Mouse (Mus musculus): ENCODE results near the gene Ppp3r1.

Ppp3r1 gene

DNA sequence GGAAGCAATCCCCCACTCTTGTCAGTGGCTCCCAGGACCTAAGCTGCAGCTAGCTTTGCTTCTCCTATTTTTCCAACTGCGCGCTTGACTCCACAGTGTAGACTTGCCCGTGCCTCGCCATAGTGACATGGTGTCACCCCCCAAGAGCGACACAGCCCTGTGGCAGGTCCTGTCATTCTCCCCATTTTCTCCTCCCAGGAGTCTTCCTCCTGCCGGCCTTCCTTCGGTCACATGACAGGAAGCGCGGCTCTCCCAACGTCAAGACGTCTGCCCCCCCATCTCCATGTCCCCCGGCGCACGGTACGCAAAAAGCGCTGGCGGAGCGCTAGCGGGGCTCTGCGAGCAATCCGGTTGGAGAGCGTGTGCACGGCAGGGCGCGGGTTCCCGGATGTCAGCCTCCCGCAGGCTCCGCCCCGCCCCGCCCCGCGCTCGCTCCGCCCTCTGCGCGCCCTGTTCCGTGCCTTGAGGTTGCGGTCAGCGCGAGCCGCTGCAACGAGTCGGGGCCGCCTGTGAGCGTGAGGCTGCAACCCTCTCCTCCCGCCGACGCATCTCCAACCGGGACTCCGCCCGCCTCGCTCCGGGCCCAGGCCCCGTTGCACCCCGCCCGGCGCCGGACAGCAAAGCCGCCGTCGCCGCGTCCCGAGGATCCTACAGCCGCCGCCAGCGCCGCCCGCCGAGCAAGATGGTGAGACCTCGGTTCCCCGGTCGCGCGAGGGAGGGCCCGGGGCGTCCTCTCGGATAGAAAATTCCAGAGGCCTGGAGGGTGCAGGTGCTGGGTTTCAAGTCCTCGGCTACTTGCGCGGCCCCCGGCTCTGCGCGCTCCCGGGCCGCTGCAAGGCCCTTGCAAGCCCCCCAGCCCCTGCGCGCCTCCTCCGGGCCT lies at the start of gene Ppp3r1:
Ppp3r1 (plus strand) TSS at position 406 of the 880 bp plus-strand sequence.
- in situ Hi-C loops (cut with MboI, MseI): loop anchor here (25.0 kb wide), 2 partner anchors 197 to 647 kb away; partner anchors contain the start of genes Fbxo48 and Sec61g

DNA sequence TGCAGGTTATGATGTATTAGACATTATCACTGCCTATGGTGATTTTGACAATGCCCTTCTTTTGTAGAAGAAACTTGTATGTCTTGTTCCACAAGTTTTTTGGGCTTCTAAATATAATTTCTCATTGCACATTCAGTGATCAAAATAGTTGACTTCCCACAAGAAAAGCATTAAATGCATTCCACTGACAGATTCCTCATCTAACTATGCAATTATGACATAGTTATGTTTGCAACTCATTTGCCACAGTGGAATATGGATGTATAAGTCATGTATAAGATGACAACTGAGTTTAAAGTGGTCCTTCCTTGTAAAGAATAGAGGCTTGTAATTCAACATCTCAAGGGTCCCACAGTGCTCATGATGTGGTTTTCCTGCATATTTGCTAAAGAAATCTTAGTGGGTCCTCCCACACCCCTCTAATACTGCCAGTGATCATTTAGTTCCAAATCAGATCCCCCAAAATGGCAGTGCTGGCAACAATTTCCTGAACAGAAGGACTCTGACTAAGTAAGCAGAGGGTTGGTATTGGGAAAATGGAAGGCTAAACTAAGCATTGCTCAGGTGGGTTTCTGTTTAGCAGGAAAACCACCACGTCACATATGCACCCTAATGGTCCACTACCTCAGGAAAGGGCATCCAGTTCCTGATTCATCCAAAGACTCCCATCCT lies 46.5 kb upstream of the Ppp3r1 start:
- in situ Hi-C loops (cut with MboI, MseI): no loop called here

DNA sequence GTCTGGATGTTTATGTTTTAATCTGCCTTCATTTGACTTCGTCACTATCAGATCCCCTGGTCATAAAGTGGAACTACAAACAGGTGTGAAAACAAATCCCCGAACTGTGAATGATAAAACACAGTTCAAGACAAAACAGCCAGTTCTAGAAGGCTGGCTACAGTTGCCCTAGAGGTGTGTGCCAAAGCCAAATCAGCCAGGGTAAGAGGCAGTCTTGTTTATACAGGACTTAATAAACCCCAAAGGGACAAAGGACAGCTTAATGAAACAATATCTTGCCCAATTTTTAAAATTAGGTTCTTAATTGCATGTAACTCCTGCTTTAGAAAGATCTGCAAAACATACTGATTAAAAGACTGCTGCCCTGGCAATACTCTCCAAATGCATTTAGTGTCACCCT lies 32.6 kb upstream of the Ppp3r1 start:
- in situ Hi-C loops (cut with MboI, MseI): no loop called here

DNA sequence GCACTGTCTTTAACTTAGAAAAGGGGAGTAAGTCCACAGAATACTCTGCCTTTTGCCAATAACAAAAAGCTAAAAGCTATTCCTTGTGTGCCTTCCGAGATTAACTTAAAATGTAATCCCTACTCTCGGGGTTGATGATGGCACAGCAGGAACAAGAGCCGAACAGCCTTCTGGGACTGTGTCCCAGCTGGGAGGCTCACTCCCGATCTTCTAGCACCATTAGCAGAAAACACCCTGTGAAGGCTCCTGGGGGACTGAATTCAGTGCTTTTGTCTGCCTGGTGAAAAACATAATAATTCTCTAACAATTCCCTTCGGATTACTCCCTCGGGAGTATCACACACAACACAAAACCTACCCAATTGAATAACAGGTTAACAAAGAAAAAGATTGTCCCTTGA lies 23.4 kb upstream of the Ppp3r1 start:
- in situ Hi-C loops (cut with MboI, MseI): no loop called here

DNA sequence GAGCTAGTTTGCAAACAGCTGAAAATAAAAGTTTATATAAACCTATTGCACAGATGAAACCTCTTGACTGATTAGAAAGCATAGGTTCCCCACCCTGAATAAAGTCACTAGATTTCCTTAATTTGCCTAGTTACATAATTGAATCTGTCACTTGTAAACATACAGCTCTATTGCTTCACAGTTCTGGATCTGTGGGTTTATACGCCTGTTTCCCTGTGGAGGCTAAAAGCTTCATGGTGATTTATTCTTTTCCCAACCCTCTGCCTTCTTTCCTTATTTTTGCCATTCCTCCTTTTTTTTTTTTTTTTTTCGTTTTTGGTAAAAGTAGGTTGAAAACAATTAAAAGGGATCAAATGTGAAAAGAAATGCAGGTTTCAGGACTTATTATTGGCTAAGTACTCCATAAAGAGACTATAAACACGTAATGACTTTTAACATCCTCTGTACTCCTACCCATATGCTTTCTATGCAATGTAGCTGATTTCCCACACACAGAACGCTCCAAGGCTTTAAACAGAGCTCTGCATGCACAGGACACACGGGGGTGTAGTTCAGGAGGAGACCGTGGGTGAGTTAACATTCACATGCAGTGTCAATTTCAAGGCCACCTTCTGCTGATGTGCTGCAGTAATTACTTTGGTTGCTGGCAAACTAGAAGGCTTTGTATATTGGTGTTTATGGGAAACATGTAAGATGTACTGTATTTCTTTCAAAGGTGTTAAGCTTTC lies 20.6 kb upstream of the Ppp3r1 start:
- in situ Hi-C loops (cut with MboI, MseI): no loop called here

DNA sequence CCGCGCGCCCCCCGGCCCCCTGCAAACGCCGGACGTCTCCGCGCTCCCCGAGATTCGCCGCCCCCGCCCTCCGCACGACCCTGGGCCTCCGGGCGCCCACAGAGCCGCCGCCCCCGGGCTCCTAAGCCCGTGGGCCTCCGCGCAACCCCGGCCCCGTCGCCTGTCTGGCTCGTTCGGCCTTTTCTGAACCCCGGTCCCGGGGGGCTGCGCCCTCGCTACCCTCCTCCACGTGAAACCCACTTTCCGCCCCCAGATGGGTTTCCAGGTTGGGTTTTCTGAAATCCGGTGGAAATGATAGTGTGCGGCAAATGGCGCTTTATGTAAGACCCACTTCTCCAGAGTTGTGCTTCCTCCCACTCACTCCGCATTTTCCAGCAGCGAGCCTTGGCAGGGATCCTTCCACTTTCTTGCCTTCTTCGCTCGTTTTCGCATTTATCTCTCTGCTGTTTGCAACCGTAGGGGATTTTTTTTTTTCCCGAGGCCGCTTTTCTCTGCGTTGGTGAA lies 727 bp downstream of the Ppp3r1 start:
- in situ Hi-C loops (cut with MboI, MseI): loop anchor here (5.0 to 25.0 kb wide), 3 partner anchors 48 to 647 kb away; partner anchors contain the start of genes Fbxo48 and Sec61g

DNA sequence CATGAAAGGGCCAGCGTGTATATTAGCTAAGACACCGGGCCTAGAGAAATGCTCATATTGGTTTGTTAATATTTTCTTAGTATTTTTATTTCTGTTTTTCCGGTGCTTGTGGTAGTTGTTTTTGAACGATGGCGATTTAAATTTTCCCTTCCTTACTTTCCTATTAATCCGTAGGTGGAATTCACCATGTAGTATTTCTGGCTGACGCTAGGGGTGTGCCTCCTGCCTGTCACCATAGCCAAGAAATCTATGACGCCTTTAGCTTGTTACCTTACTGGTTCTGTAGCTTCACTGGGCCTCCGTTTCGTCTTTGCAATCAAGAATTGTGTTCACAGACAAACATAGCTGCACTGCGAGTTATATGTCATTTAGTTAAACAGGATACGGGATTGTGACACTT lies 1.2 kb downstream of the Ppp3r1 start:
- in situ Hi-C loops (cut with MboI, MseI): loop anchor here (5.0 to 25.0 kb wide), 3 partner anchors 47 to 648 kb away; partner anchors contain the start of genes Fbxo48 and Sec61g

DNA sequence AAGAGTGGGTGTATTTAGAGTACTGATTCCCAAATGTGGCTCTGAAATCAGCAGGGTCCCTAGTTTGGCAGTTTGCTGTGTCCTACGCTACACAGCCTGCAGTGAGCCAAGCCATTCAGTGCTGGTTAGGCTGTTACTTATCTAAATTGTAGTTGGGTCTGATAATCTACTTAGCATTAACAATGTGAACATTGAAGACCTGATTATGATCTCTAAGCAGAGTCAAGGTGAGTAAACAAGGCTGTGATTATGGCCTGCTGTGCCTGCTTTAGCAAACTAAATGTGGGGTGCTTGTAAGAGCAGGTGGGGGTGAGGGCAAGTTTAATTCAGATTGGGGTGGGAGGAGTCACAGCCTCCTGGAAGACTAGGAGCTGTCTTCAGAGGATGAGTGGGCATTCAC lies 4.9 kb downstream of the Ppp3r1 start:
- in situ Hi-C loops (cut with MboI, MseI): loop anchor here (5.0 to 25.0 kb wide), 3 partner anchors 43 to 652 kb away; partner anchors contain the start of genes Fbxo48 and Sec61g

DNA sequence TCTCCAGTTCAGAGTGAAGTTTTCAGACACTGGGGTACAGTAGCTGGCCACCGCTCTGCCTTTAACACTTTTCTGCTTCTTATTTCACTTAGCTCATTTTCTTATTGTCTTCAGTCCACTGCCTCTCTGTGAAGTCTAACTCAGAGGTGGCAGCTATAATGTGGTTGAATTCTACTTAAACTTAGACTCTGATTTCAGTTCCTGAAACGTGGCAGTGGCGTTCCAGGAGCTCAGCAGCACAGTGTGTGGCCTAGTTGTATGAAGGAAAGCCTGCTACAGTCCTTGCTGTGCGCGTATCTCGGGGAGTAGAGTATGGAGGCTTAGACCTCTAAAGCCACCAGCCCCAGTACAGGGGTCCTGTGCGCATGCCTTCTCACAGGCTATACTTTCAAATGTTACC lies 7.6 kb downstream of the Ppp3r1 start:
- in situ Hi-C loops (cut with MboI, MseI): loop anchor here (25.0 kb wide), 2 partner anchors 204 to 654 kb away; partner anchors contain the start of genes Fbxo48 and Sec61g

DNA sequence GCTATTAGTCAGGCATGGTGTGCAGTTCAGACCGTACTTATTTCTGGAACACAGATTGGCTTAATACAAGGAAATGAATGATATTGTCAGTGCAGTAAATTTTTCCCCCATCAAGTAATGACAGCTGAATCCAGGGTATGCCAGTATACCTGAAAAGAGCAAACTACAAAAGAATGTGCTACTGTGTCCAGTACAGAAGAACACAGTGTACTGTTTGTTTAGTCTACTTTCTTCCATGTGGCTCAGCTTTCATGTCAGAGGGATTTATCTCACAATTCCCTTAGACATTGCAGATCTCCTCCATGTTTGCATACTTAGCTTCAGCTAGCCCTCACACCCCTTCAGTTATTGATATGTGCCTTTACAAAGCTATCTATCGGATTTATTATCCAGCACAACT lies 10.2 kb downstream of the Ppp3r1 start:
- in situ Hi-C loops (cut with MboI, MseI): loop anchor here (25.0 kb wide), 2 partner anchors 207 to 657 kb away; partner anchors contain the start of genes Fbxo48 and Sec61g

DNA sequence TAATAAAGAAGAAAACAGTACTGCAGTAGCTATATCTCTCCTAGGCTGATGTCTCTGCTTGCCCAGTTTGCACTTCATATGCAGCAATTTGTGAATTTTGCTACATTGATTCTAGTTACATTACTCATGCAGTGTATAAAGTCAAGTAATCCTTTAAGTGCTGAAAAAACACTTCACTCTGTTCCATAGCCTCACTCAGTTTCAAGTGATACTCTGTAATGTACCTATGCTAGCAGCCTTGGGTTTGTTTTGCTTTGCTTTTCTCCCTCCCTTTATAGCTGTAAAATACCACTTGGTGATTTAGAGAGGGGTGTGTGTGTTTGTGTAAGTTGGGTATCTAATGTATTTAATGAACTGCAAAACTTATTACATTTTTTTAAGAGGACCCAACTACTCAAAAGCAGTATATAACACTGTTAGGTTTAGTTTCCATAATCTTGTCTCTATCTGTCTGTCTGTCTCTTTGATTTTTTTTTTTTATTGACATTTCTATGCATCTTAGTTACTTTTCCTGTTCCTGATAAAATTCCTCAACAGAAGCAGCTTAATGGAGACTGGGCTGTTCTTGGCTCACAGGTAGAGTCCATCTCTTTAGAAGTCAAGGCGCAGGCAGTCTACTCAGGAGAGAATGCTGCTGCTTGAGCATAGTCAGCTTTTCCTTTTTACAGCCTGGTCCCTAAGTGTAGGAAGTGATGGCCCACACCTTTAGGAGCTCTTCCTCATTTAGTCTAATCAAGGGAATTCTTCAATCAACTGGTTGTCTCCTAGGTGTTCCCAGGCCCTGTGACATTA lies 12.1 kb downstream of the Ppp3r1 start:
- in situ Hi-C loops (cut with MboI, MseI): loop anchor here (25.0 kb wide), 2 partner anchors 209 to 659 kb away; partner anchors contain the start of genes Fbxo48 and Sec61g

DNA sequence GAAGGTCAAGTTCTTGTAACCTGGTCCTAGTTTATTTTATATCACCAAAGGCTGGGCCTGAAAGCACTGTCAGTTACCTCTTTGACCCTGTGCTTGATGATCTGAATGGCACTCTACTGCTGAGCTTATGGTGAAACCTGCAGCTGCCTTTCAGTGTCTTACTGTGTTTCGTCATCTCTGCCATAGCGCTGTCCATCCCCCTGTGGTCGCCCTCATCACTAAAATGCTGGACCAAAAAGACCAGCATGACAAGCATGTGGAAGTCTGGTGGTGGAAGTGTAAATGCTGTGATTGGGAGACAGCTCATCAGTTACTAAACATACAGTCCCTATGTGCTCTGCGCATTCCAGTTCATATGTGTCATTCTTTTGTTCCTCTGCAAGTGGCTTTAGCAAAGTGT lies 13.2 kb downstream of the Ppp3r1 start:
- in situ Hi-C loops (cut with MboI, MseI): loop anchor here (25.0 kb wide), 2 partner anchors 210 to 660 kb away; partner anchors contain the start of genes Fbxo48 and Sec61g

DNA sequence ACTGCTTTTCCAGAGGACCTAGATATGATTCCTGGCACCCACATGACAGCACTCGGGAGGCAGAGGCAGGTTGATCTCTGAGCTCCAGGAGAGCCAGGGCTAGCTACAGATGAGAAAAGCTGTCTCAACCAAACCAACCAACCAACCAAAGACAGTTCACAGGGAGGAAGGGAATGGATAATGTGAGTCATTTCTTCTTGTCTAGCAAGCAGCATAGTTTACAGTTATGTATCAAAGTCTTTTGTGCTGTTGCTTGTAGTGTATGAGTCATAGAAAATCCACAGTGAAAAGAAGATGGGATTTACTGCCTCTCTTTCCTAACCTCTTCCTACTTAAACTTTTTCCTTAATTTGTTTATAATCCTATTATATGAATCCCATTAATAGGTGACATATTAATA lies 17.6 kb downstream of the Ppp3r1 start:
- in situ Hi-C loops (cut with MboI, MseI): no loop called here

DNA sequence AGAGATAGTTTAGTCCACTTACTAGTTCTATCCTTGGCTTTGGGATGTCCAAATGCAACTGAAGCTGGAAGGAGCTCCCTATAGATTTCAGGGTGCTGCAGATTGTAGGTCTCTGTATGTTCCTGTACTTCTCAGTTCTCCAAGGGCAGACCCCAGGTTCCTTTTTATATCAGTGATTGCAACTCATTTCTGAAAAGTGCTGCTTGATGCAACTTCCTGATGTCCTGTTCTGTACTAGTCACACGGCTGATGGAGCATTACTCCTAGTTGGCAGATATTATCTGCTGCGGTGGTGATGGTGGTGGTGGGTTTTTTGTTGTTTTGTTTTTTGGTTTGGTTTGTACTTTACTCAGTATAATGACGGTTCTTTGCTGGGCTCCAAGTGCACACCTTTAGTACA lies 21.7 kb downstream of the Ppp3r1 start:
- in situ Hi-C loops (cut with MboI, MseI): no loop called here

DNA sequence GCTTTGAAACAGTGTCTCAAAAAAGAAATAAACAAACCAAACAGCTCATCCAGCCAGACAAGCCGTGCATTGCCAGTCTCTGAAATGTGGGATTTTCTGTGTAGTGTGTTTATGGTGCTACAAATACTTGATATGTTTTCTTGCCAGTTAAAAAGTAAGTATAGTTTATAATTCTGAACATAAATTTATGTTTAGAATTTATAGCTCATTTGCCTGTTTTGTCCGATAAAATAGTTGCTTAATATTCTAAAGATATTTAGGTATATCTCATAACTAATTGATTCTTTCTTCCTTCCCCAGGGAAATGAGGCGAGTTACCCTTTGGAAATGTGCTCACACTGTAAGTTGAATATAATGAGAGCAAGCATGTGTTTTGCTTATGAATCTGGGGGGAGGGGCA lies 22.7 kb downstream of the Ppp3r1 start, which contains the start of gene Wdr92:
Wdr92 (plus strand) TSS at position 301 of the 400 bp plus-strand sequence.
- in situ Hi-C loops (cut with MboI, MseI): no loop called here

DNA sequence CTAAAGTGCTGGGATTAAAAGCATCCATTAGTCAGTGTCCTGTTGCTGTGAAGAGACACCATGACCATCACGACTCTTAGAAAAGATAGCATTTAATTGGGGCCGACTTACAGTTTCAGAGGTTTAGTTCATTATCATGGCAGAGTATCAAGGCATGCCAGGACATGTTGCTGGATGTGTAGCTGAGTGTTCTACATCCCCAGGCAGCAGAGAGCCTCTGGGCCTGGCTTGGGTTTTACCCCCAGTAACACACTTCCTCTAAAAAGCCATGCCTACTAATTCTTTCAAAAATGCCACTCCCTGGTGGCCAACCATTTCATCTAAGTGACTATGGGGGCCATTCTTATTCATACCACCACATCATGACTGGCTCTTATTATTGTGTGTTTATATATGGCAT lies 24.1 kb downstream of the Ppp3r1 start:
- in situ Hi-C loops (cut with MboI, MseI): no loop called here

DNA sequence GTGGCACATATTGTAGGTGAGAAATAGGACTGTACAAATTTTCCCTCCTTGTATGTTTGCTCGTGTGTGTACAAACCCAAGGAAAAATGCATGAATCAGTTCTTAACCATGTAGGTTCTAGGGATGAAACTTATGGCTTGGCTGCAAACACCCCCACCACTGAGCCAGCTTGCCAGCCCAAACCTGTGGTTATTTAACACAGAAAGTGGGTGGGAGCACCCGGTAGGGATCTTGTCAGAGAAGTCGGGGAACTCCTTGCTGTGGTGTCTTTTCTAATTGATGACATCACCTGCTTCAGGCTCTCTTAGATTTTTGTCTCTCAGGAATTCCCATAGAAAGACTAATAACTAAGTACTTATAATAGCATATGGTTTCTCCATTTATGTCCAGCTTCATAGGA lies 28.6 kb downstream of the Ppp3r1 start:
- in situ Hi-C loops (cut with MboI, MseI): no loop called here

DNA sequence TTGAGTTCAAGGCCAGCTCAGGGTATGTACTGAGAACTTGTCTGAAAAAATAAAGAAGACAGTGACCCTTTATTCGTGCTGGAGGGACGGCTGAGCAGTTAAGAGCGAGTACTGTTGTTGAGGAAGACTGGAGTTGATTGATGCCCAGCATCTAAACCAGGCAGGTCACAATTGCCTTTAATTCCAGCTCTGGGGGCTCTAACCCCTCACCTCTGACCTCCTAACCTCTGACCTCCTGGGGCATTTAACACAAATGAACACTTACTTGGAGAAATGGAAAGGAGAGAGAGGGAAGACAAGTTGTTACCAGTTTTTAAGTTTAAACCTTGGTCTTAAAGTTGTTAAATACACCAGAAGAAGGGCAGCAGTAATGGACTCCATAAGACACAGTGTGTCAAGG lies 29.7 kb downstream of the Ppp3r1 start:
- in situ Hi-C loops (cut with MboI, MseI): no loop called here

DNA sequence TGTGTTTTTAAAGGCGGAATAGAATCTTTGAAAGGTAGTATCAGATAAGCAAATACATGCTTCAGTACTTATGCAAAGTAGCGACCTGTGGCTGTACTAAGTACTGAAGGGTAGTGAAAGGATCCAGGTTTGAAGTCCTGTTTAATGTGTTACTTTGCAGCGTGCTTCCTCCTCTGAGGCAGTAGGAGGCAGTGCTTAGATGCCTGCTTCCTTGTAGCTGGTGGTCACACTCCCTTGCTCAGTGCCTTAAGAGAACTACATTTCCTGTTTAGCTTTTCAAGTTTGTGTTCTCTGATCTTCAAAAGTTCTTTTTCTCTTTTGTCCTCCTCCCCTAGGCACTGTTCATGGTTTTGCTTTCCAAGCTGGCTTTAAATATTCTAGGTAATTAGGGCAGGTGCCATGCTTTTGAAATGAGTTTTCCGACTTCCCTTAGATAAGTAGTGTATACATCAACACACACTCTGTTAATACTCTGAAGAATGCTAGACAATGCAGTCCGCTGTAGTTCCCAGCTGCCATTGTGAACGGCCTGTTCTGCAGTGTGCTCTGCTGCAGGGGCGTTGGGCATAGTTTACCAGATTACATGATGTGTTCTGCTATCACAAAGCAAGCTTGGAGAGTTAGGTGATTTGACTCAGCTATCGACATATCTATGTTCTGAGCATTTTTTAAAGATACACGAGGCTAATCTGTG lies 33.2 kb downstream of the Ppp3r1 start:
- in situ Hi-C loops (cut with MboI, MseI): no loop called here

DNA sequence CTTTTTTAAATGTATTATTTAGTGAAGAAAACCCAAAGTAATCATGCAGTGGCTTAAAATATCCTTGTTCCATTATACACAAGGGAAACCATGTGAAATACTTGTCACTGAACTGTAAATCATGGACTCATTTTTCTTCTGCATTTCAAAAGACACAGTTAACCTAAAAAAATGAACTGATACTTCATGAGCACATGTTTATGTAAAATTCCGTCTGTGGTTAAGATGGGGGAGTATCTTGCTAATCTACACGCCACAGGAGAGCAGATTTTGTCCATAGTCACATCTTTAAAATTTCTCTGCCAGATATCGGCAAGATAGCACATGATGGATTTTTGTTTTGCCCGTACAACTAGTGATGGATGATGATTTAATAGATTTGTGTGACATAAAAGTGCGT lies 40.1 kb downstream of the Ppp3r1 start:
- in situ Hi-C loops (cut with MboI, MseI): no loop called here
